Mouse (Mus musculus) MEL (cell line): ENCODE results near the gene Arsb.

Experiments
- BHLHE40 ChIP-seq: IDR thresholded peaks from 2 replicates; pipeline ENCODE4 v1.6.1; 2012; ENCODE audit warnings: low read depth, mild to moderate bottlenecking, inconsistent platforms, low read length, improper control_type of control experiment, borderline replicate concordance
- CHD2 ChIP-seq: IDR thresholded peaks from 2 replicates; pipeline ENCODE4 v1.6.1; 2011; ENCODE audit warnings: low read length, improper control_type of control experiment
- CTCF ChIP-seq, 3 experiments: IDR thresholded peaks in 2 of 3; conservative IDR thresholded peaks in 1 of 3; 2 replicates each; pipeline ENCODE4 v1.5.1; 2011 to 2012; ENCODE audit warnings: low read length in 3 of 3, low read depth in 2 of 3, mild to moderate bottlenecking in 2 of 3, improper control_type of control experiment in 1 of 3, inconsistent platforms in 1 of 3, mixed read lengths in 1 of 3, moderate library complexity in 1 of 3; ENCODE audit not compliant: control insufficient read depth in 1 of 3, insufficient read depth in 1 of 3, poor library complexity in 1 of 3, severe bottlenecking in 1 of 3
- EP300 ChIP-seq, 2 experiments: IDR thresholded peaks; 2 replicates each; pipeline ENCODE4 v1.6.1; 2011; ENCODE audit warnings: improper control_type of control experiment in 2 of 2, low read length in 2 of 2, low read depth in 1 of 2, mild to moderate bottlenecking in 1 of 2
- JUND ChIP-seq: IDR thresholded peaks from 2 replicates; pipeline ENCODE4 v1.6.1; 2011; ENCODE audit warnings: low read depth, mild to moderate bottlenecking, improper control_type of control experiment, low read length
- MAFK ChIP-seq: IDR thresholded peaks from 2 replicates; pipeline ENCODE4 v1.6.1; 2011; ENCODE audit warnings: low read depth, mild to moderate bottlenecking, low read length, improper control_type of control experiment, borderline replicate concordance
- MAX ChIP-seq: IDR thresholded peaks from 2 replicates; pipeline ENCODE4 v1.6.1; 2011; ENCODE audit warnings: low read length, improper control_type of control experiment
- MEF2A ChIP-seq: IDR thresholded peaks from 2 replicates; pipeline ENCODE4 v1.6.1; 2014; ENCODE audit warnings: low read depth, mild to moderate bottlenecking, inconsistent platforms, low read length, improper control_type of control experiment; ENCODE audit not compliant: poor library complexity, insufficient replicate concordance, severe bottlenecking; ENCODE audit errors: extremely low read depth
- POLR2A ChIP-seq, 2 experiments: IDR thresholded peaks; 2 replicates each; pipeline ENCODE4 v1.6.1; 2011 to 2012; ENCODE audit warnings: low read length in 2 of 2, mild to moderate bottlenecking in 2 of 2, control low read depth in 1 of 2, improper control_type of control experiment in 1 of 2, low read depth in 1 of 2, moderate library complexity in 1 of 2; ENCODE audit not compliant: control insufficient read depth in 1 of 2, insufficient read depth in 1 of 2, poor library complexity in 1 of 2
- TCF12 ChIP-seq: IDR thresholded peaks from 2 replicates; pipeline ENCODE4 v1.6.1; 2014; ENCODE audit warnings: low read depth, mild to moderate bottlenecking, inconsistent platforms, low read length, improper control_type of control experiment, moderate library complexity
- USF1 ChIP-seq: IDR thresholded peaks from 2 replicates; pipeline ENCODE4 v1.6.1; 2014; ENCODE audit warnings: low read depth, mild to moderate bottlenecking, inconsistent platforms, low read length, improper control_type of control experiment, moderate library complexity
- ZC3H11A ChIP-seq: IDR thresholded peaks from 2 replicates; pipeline ENCODE4 v1.6.1; 2012; ENCODE audit warnings: low read depth, mild to moderate bottlenecking, inconsistent platforms, low read length, improper control_type of control experiment

DNA sequence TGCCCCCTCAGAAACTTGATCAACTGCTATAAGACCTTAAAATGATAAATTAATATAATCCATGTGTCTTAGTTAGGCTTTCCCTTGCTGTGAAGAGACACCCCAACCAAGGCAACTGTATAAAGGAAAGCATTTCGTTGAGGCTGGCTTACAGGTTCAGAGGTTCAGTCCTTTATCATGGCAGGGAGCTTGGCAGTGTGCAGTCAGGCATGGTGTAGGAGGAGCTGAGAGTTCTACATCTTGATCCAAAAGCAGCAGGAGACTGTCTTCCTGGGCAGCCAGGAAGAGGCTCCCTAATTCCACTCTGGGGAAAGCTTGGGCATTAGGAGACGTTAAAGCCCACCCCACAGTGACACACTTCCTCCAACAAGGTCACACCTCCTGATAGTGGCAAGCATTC, 166.7 kb downstream of the Arsb start:
- no peak for TF ChIP-seq EP300 (IDR thresholded peaks at IDR 0.05; ENCODE audit: low read depth in 1 of 2, low read length in 2 of 2)
- TF ChIP-seq USF1 = no peak
- TF ChIP-seq POLR2A (IDR thresholded peaks at IDR 0.05; ENCODE audit: control insufficient read depth in 1 of 2, insufficient read depth in 1 of 2, low read depth in 1 of 2, low read length in 2 of 2, poor library complexity in 1 of 2) = no peak
- no peak for TF ChIP-seq ZC3H11A
- TF ChIP-seq MAX = no peak
- no peak for TF ChIP-seq TCF12
- no peak for TF ChIP-seq MEF2A
- TF ChIP-seq CTCF (IDR thresholded peaks at IDR 0.05 in 2 of 3, conservative IDR thresholded peaks at IDR 0.05 in 1 of 3; ENCODE audit: control insufficient read depth in 1 of 3, insufficient read depth in 1 of 3, low read depth in 2 of 3, low read length in 3 of 3, poor library complexity in 1 of 3, severe bottlenecking in 1 of 3) = no peak
- no peak for TF ChIP-seq BHLHE40
- no peak for TF ChIP-seq JUND
- TF ChIP-seq CHD2 = no peak
- TF ChIP-seq MAFK = no peak
